Mouse (Mus musculus) neutrophil, adult 5-6 weeks (primary cell): ENCODE measurements around the gene Gal3st2b. TPM values are rescaled to one million over a fixed set of nuclear protein-coding genes. Genes with fewer than 3 reads are reported as not detected.
A peak's percentile ranks its signal among the peaks of the same experiment; 100 is the strongest.
"Not testable (repeated sequence)": the region's sequence is repeated elsewhere in the genome, so short reads cannot be mapped to it uniquely, and the experiment has no call there.

ENCODE experiments used
- ATAC-seq: fragments of 151-379, 151-347 bp; 2 replicates; pipeline ENCODE4 v1.8.0; 2017; ENCODE audit warnings: mild to moderate bottlenecking, moderate TSS enrichment; ENCODE audit not compliant: insufficient number of reproducible peaks, poor library complexity, low FRiP score, severe bottlenecking; ENCODE audit errors: extremely low read depth
- total RNA-seq: library from RNA; stranded (forward); fragments of 200-1000 nt; gene quantifications from 2 replicates; pipeline ENCODE4 v1.2.3, GENCODE M21; 2017

Gal3st2b gene
- not detected in 2 replicates for total RNA-seq

DNA sequence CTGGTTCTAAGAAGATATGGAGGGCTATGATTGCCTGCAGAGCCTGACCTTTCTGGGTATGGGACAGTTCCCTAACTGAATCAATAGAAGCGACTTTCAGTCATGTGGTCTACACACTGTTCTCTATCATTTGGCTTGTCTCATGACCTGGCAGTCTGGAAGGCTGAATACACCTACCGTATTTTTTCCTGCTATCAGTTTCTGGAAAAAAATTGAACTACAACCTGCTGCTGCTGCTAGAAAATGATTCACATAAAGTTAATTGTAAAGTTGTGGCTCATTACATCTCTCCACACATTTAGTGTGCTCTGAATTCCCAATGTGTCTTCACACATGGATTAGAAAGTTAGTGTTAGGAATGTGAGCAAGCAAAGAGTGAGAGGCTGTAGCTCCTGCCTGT lies at the start of gene Gal3st2b:
Gal3st2b (plus strand) TSS at position 301 of the 400 bp plus-strand sequence.
- not testable (repeated sequence) for ATAC-seq

DNA sequence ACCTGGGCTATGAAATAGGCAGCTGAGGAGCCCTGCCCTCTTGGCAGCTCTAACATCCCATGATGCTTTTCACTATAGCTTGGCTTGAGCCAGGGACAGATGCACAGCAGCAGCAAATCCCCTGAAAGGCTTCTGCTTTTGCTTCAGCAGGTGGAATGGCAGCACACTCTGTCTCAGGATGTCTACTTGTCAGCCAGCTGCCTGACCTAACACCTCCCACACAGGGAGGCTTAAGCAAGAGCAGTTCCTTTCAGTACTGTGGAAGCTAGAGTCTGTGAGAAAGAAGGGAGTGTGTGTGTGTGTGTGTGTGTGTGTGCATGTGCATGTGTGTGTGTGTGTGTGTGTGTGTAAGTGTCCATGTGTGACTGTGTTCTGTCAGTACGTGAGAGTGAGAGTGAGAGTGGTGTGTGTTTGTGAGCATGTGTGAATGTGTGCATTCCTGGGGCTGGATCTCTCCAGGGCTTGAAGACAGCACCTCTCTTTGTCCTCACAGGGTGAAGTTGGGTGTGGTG lies 46.5 kb upstream of the Gal3st2b start:
- ATAC-seq: not testable (repeated sequence)

DNA sequence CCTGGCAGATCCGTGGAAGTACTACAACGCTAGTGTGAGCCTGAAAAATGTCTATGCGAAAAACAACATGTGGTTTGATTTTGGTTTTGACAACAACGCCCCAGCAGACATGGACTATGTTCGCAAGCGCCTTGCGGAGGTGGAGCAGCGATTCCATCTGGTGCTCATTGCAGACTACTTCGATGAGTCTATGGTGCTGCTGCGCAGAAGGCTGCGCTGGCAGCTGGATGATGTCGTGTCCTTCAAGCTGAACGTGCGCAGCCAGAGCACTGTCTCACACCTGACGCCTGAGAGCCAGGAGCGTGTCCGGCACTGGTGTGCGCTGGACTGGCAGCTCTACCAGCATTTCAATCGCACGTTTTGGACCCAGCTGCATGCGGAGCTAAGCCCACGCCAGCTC lies 43.7 kb upstream of the Gal3st2b start:
- ATAC-seq: not testable (repeated sequence)

DNA sequence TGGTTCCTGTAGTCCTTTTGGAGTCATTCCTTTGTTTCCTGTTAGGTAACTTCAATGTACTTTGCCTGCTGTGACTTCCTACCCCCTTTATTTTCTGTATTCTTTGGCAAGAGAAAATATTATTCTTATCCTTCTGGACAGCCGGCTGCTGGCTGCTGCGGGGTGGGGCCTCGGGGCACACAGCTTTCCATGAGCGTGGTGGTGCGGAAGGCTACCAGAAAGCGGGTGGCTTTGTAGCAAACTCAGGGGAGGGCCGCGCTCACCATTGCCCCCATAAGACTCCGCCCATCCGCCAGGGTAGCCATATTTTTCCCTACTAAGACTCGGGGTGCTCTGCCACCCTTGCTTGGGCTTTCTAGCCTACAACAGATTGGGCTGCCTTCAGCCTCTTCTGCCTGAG lies 36.3 kb upstream of the Gal3st2b start:
- ATAC-seq: not testable (repeated sequence)

DNA sequence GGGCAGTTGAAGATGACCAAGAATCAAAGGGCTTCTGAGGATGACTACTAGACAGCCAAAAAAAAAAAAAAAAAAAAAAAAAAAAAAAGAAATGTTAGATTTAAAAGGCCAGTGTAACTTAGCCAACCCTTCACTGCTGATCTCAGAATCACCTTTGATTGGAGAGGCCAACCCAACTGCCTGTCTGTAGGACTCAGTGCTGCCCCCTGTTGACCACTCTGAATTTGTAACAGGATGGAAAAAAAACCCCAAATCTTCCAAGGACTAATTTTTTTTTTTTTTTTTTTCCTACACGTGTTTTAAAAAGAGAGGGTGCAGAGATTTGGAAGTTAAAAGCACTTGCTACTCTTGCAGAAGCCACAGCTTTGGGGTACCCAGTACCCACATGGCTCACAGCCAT lies 27.2 kb upstream of the Gal3st2b start:
- ATAC-seq: not testable (repeated sequence)

- not testable (repeated sequence) for ATAC-seq
These were observed 20.7 kb upstream of the Gal3st2b start for GRCm38 (mm10) chr1:93897395-93897794.

DNA sequence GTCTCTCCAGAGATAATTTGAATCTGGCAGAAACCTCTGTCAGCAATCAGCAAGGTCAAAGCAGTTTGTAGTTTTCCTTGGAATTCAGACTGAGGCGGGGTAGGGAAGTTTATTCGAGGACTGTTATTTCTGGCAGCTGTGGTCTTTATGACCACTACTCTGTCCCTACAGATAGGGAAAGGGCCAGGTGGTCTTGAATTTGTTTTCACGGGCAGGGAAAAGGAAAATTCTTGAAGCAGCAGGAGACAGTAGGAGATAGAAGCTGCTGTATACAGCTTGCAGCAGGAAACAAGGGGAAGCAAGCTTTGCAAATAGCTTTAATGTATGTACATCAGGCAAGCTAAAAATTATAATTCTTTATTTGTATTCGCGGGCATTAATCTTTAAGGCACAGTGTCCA lies 16.8 kb upstream of the Gal3st2b start:
- not testable (repeated sequence) for ATAC-seq

- ATAC-seq: not testable (repeated sequence)
These were observed 11.4 kb upstream of the Gal3st2b start for GRCm38 (mm10) chr1:93906690-93907089.

GRCm38 (mm10) chr1:93908977-93909586 lies 9.0 kb upstream of the Gal3st2b start:
- peak; percentile 62 for ATAC-seq

DNA sequence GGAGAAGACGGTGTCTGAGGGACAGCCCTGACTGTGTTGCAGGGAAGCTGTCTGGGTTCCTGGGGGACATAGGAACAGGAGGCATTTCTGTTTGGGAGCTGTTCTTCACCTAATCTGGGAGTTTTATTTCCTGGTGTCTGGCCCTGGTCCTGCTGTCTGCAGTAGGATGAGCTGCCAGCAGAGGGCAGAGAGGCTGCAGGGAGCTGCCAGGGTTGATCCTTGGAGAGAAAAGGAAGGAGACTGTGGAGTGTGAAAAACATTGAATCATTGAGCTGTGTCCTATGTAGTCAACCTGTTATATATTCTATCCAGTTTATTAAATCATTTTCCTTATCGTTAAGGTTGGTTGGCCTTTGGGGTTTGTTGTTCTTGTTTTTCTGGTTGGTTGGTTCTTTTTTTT lies 6.2 kb upstream of the Gal3st2b start:
- not testable (repeated sequence) for ATAC-seq

GRCm38 (mm10) chr1:93917160-93917559 lies 951 bp upstream of the Gal3st2b start:
- not testable (repeated sequence) for ATAC-seq

GRCm38 (mm10) chr1:93918775-93919174 lies 664 bp downstream of the Gal3st2b start:
- ATAC-seq: not testable (repeated sequence)

DNA sequence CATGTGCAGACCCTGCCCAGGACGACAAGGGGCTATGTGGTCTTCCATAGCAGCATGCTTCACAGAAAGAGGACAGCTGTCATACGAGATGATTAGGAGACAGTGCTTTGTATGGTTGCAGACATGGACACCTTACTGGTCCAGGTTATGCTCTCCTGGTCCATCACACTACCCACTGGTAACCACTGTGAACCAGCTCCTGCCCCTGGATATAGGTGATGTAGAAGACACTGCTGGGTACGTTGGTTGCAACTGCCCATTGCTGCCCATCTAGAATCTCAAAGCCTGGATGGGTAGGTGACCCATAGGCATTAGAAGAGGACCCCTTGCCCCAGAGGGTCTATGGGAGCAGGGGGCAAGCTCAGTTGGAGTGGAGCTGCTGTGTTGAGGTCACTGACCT lies 1.2 kb downstream of the Gal3st2b start:
- ATAC-seq: not testable (repeated sequence)

GRCm38 (mm10) chr1:93922609-93923008 lies 4.5 kb downstream of the Gal3st2b start:
- ATAC-seq: not testable (repeated sequence)

GRCm38 (mm10) chr1:93923098-93923497 lies 5.0 kb downstream of the Gal3st2b start:
- not testable (repeated sequence) for ATAC-seq

DNA sequence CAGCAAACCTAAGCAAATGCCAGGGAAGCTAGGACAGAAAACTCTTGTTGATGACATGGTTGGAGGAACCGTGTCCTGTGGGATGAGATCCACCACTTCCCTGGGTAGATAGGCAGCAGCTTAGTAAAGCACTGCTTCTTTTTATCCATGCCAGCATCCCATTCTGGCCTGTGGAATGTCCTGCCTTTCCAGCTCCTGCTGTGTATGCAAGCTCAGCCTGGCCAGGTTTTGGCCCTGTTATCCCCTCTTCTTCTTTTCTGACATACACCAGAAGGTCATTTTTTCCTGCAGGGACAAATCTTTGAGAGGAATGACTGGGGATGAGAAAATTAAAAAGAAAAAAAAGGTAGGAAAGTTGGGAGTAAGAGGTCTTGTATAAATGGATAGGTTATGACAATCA lies 17.3 kb downstream of the Gal3st2b start:
- not testable (repeated sequence) for ATAC-seq

- not testable (repeated sequence) for ATAC-seq
These were observed 19.7 kb downstream of the Gal3st2b start for GRCm38 (mm10) chr1:93937807-93938206.

GRCm38 (mm10) chr1:93938415-93938814 lies 20.3 kb downstream of the Gal3st2b start:
- not testable (repeated sequence) for ATAC-seq

GRCm38 (mm10) chr1:93949087-93949486 lies 31.0 kb downstream of the Gal3st2b start:
- not testable (repeated sequence) for ATAC-seq

DNA sequence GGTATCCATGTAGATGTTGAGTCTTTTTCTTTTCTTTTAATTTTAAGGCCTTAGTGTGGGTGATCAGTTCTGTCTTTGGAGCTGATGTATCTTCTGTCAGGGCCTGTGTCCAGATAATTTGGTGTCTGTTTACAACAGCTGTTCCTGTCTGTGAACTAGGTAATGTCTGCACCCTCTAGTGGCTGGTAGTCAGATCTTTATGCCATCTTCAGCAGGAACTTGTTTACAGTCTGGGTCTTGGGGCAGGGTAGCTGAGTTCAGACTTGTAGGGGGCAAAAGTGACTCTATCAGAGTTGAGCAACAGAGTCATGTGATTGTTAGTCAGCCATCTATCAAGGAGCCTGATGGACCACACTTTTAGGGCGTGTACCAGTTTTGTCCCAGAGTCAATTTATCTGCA lies 48.4 kb downstream of the Gal3st2b start:
- ATAC-seq: not testable (repeated sequence)

- ATAC-seq: not testable (repeated sequence)
These were observed 52.3 kb downstream of the Gal3st2b start for GRCm38 (mm10) chr1:93970380-93970779.
